Mouse (Mus musculus): ENCODE data around the gene Gm17482. TPM values are rescaled to one million over a fixed set of nuclear protein-coding genes. Genes with fewer than 3 reads are reported as not detected.

The Gm17482 gene
- polyA plus RNA-seq, 1 experiment from 2014 or later: not detected

Other genes starting within 250 kb of the Gm17482 start
- 43.2 and 45.4 TPM in 2 replicates for gene Tamm41, start 189.5 kb upstream of the Gm17482 start, polyA plus RNA-seq (2015; fragmentation: Nextera tagmentation; extraction: Ambion mirVana)
- 33.7 and 33.8 TPM in 2 replicates for gene Syn2, start 92.4 kb upstream of the Gm17482 start, polyA plus RNA-seq (2015; fragmentation: Nextera tagmentation; extraction: Ambion mirVana)
- 7.0 and 9.1 TPM in 2 replicates for gene Timp4, start 24.9 kb downstream of the Gm17482 start, polyA plus RNA-seq (2015; fragmentation: Nextera tagmentation; extraction: Ambion mirVana)
- gene Pparg, start 133.6 kb downstream of the Gm17482 start, polyA plus RNA-seq (2015; fragmentation: Nextera tagmentation; extraction: Ambion mirVana): 0.14 and 0.80 TPM in 2 replicates